Mouse (Mus musculus) forebrain, postnatal 0 days (tissue): Measurements from ENCODE around the gene Adgrl3. TPM values are rescaled to one million over a fixed set of nuclear protein-coding genes. Genes with fewer than 3 reads are reported as not detected.
A peak's percentile ranks its signal among the peaks of the same experiment; 100 is the strongest.

Experiments
- ATAC-seq: fragments of 200-750 bp; cut with Nextera tagmentation; 2 replicates; pipeline ENCODE4 v1.8.0; 2017; ENCODE audit warnings: mild to moderate bottlenecking, moderate library complexity
- DNase-seq: peaks from one replicate; pipeline ENCODE4 v3.0.0-alpha.2; 2015
- H3K27ac ChIP-seq: fragments of 300-500 bp; sonication (generic); 2 replicates; pipeline ENCODE4 v1.5.1; 2014; ENCODE audit warnings: low read depth, mild to moderate bottlenecking, antibody characterized with exemption, low read length, moderate library complexity, mixed read lengths
- H3K27me3 ChIP-seq: fragments of 300-500 bp; sonication (generic); 2 replicates; pipeline ENCODE4 v1.6.1; 2014; ENCODE audit warnings: mild to moderate bottlenecking, low read length, mixed read lengths; ENCODE audit not compliant: insufficient read depth
- H3K36me3 ChIP-seq: fragments of 300-500 bp; sonication (generic); 2 replicates; pipeline ENCODE4 v1.6.1; 2014; ENCODE audit warnings: mild to moderate bottlenecking, moderate library complexity; ENCODE audit not compliant: insufficient read depth
- H3K4me1 ChIP-seq: fragments of 300-500 bp; sonication (generic); 2 replicates; pipeline ENCODE4 v1.6.1; 2014; ENCODE audit warnings: antibody characterized with exemption; ENCODE audit not compliant: insufficient read depth
- H3K4me2 ChIP-seq: fragments of 300-500 bp; sonication (generic); 2 replicates; pipeline ENCODE4 v1.6.1; 2014; ENCODE audit warnings: low read depth, mild to moderate bottlenecking, moderate library complexity
- H3K4me3 ChIP-seq: fragments of 300-500 bp; sonication (generic); 2 replicates; pipeline ENCODE4 v1.5.1; 2014; ENCODE audit warnings: low read depth, low read length, mixed read lengths
- H3K9ac ChIP-seq: fragments of 300-500 bp; sonication (generic); 2 replicates; pipeline ENCODE4 v1.6.1; 2014; ENCODE audit warnings: mild to moderate bottlenecking
- H3K9me3 ChIP-seq: fragments of 300-500 bp; sonication (generic); 2 replicates; pipeline ENCODE4 v1.6.1; 2016; ENCODE audit warnings: low read length
- CTCF ChIP-seq: sonication (generic); IDR thresholded peaks from 2 replicates; pipeline ENCODE4 v1.5.1; 2016; ENCODE audit warnings: antibody characterized with exemption, control low read depth, low read depth
- WGBS: fragments of 180-500 bp; shearing (Covaris S2); extraction: QIAGEN DNeasy Blood & Tissue Kit; methylation state at CpG from one replicate; pipeline ENCODE4 v1.1.7; 2014; 5-methylcytosine and 5-hydroxymethylcytosine counted together
- polyA plus RNA-seq: library from polyadenylated mRNA; unstranded; fragments of >200 nt; fragmentation: Nextera tagmentation; extraction: Ambion mirVana; gene quantifications from 2 replicates; pipeline ENCODE4 v1.2.1, GENCODE M21; 2015
- total RNA-seq: library from RNA; depleted of rRNA; stranded (reverse); fragments of >200 nt; gene quantifications from 2 replicates; pipeline ENCODE4 v1.2.3, GENCODE M21; 2014

Adgrl3 gene
- total and polyA plus RNA-seq, 2 experiments from 2014 or later, result 39.2 to 174 TPM

DNA sequence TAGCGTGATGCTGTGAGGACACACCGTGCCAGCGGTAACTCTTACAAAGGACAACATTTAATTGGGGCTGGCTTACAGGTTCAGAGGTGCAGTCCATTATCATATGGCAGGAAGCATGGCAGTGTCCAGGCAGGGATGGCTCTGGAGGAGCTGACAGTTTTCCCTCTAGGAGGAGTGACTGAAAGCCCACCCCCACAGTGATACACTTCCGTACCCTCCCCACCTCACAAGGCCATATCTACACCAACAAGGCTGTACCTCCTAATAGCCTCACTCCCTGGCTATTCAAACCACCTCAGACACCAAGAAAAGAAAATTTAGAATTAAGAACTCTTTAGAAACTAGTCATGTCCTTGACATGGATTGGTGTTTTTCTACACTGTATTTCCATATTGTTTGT, 583.0 kb downstream of the Adgrl3 start:
- Histone ChIP-seq H3K4me2 (no peak overlapping the region), H3K27me3 (no peaks in the 10 kb centered on the region), H3K27ac (no peak overlapping the region), H3K4me1 (no peaks in the 10 kb centered on the region), H3K4me3 (no peak overlapping the region), H3K9me3 (no peaks in the 10 kb centered on the region), H3K36me3 (no peaks in the 10 kb centered on the region), H3K9ac (no peak overlapping the region)
- no peak for DNase-seq
- 44% methylated on average over 4 of the region's 4 CpGs for WGBS
- no peak for TF ChIP-seq CTCF
- ATAC-seq, result no peak

DNA sequence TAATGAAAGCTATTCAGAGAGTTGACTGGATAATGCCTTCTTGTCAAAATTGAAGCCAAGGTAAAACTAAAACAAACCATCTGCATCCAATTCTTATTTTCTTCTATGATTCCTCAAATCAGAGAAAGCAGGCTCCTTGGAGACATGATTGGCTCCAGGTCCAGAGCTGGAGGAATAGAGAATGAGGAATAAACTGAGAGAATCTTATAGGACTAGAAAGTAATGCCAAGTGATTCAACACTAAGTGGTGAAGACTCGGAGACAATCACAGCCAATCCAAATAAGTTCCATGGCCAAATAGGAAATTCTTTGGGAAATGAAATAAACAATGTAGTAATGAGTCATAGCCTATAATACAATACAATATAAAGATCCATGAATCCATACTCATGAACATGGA, 585.7 kb downstream of the Adgrl3 start:
- Histone ChIP-seq H3K27ac (no peak overlapping the region), H3K36me3 (no peaks in the 10 kb centered on the region)
- no peak for DNase-seq

DNA sequence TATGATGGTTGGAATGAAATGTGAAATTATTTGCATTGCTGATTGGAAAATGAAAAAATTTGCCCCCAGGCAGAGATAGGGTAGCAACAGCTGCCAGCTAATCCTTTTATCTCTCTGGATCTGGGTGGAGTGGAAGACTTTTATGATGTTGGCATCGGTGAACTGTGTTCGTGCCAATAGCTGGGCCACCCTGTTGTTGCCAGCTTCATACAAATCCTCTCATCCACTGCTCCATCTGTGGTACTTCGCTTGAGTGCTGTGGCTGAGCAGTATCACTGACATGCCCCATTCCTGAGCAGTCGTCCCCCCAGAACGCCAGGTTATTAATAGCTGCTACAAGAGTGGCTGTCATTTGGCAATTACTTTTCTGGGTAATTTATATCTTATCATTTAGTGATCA, 590.3 kb downstream of the Adgrl3 start:
- ATAC-seq (peak; percentile 53; the same call in 1 of the 2 replicates), DNase-seq (peak; percentile 22)
- no peak overlapping the region for H3K9ac ChIP-seq
- no peaks in the 10 kb centered on the region for H3K4me1 ChIP-seq
- WGBS, result 46% methylated on average over 5 of the region's 5 CpGs
- H3K4me2 ChIP-seq, result no peak overlapping the region
- no peak for TF ChIP-seq CTCF
- H3K9me3 ChIP-seq, result no peaks in the 10 kb centered on the region
- no peak overlapping the region for H3K4me3 ChIP-seq
- no peaks in the 10 kb centered on the region for H3K36me3 ChIP-seq
- no peak overlapping the region for H3K27ac ChIP-seq
- H3K27me3 ChIP-seq, result no peaks in the 10 kb centered on the region

More for the DNA sequence above, 585.7 kb downstream of the Adgrl3 start:
- Histone ChIP-seq H3K4me1 (no peaks in the 10 kb centered on the region), H3K4me2 (no peak overlapping the region), H3K9me3 (no peaks in the 10 kb centered on the region), H3K27me3 (no peaks in the 10 kb centered on the region), H3K9ac (no peak overlapping the region), H3K4me3 (no peak overlapping the region)
- no peak for ATAC-seq
- 79% methylated on average over 1 of the region's 1 CpGs for WGBS
- TF ChIP-seq CTCF, result no peak

DNA sequence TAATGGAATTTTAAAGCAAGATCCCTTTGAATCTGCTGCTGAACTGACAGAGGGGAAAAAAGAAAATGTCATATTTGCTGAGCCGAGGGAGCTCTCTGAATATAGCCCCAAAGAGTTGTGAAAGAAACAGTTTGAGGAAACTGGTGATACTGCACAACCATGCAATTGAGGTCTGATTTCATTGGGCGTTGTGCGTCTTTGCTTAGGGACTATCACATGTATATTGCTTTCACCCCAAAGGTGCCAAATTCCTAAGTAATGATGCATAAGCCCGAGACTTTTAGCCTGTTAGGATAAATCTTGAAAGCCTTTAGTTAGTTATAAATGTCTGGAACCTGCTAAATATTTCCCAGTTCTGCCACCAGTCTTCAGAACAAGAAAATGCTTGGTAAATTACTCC, 594.7 kb downstream of the Adgrl3 start:
- TF ChIP-seq CTCF, result no peak
- Histone ChIP-seq H3K4me2 (no peak overlapping the region), H3K27me3 (no peaks in the 10 kb centered on the region), H3K4me1 (no peaks in the 10 kb centered on the region), H3K27ac (no peak overlapping the region), H3K9ac (no peak overlapping the region), H3K9me3 (no peaks in the 10 kb centered on the region), H3K36me3 (no peaks in the 10 kb centered on the region), H3K4me3 (no peak overlapping the region)
- DNase-seq (no peak), ATAC-seq (no peak)
- 68% methylated on average over 4 of the region's 4 CpGs for WGBS

DNA sequence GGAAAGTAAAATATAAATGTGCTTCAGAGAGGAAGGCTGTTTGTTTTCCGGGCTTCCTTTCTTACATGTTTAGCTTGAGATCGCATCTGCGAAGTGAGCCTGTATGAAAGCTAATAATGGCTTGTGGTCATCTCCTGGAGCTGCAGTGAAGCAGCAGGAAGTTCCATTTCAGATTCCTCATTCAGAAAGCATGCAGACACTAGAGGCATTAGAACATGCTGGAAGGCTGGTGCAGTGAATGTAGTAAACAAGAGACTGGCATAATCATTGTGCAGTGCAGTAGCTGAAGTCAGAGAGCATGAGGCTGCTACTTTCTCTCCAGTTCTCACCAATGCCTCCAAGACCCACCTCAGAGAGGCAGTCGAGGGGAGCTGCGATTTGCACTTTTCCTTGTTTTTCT, 601.2 kb downstream of the Adgrl3 start:
- Histone ChIP-seq H3K4me2 (no peak overlapping the region), H3K36me3 (no peaks in the 10 kb centered on the region), H3K27me3 (no peaks in the 10 kb centered on the region), H3K9me3 (no peaks in the 10 kb centered on the region), H3K27ac (no peak overlapping the region), H3K9ac (no peak overlapping the region), H3K4me3 (no peak overlapping the region), H3K4me1 (no peaks in the 10 kb centered on the region)
- no peak for TF ChIP-seq CTCF
- DNase-seq (no peak), ATAC-seq (no peak)
- WGBS, result 82% methylated on average over 5 of the region's 5 CpGs

DNA sequence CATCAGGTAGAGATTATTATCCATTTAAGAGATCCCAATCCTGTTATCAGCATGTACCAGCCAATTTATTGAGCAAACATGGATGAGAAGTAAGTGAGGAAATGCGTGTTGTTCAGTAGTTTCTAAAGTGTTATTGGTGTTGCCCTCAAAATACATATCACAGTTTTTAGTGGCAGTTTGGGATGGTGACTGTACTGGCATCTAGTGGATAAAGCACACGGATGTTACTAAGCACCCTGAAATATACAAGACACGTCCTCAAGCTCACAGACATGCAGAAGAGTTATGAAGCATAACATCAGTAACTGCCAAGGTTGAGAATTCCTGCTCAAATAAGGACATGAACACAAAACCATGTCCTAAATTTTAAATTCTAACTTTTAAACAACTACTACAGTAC, 601.8 kb downstream of the Adgrl3 start:
- no peaks in the 10 kb centered on the region for H3K27me3 ChIP-seq
- TF ChIP-seq CTCF, result 0 out of 2 replicates have a peak, but pooled peaks have one; percentile 17
- no peak overlapping the region for H3K9ac ChIP-seq
- no peak overlapping the region for H3K4me2 ChIP-seq
- 75% methylated on average over 3 of the region's 3 CpGs for WGBS
- no peak for ATAC-seq
- H3K4me1 ChIP-seq, result no peaks in the 10 kb centered on the region
- no peak overlapping the region for H3K27ac ChIP-seq
- H3K4me3 ChIP-seq, result no peak overlapping the region
- DNase-seq, result no peak
- H3K36me3 ChIP-seq, result no peaks in the 10 kb centered on the region
- no peaks in the 10 kb centered on the region for H3K9me3 ChIP-seq

DNA sequence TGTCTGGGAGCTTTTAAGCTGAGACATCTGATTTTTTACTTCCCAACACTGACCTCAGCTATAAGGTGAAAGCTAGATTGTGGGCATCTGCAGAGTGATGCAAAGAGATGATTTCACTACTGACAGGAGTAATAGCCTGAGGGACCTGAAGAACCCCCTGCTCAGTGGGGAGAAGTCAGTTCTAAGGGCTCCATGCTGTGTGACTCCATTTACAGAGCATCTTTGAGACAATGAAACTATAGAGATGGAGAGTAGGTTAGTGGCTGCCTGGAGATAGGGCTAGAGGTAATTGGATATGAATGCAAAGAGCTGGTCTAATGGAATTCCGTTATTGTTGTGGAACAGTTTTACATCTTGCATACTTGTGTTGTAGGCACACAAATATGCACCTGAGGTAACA, 603.9 kb downstream of the Adgrl3 start:
- Histone ChIP-seq H3K4me2 (no peak overlapping the region), H3K9me3 (no peaks in the 10 kb centered on the region), H3K4me1 (no peaks in the 10 kb centered on the region), H3K4me3 (no peak overlapping the region), H3K36me3 (no peaks in the 10 kb centered on the region), H3K27ac (no peak overlapping the region), H3K27me3 (no peaks in the 10 kb centered on the region), H3K9ac (no peak overlapping the region)
- DNase-seq (no peak), ATAC-seq (no peak)
- TF ChIP-seq CTCF, result no peak
- WGBS, result 27% methylated on average over 1 of the region's 1 CpGs

DNA sequence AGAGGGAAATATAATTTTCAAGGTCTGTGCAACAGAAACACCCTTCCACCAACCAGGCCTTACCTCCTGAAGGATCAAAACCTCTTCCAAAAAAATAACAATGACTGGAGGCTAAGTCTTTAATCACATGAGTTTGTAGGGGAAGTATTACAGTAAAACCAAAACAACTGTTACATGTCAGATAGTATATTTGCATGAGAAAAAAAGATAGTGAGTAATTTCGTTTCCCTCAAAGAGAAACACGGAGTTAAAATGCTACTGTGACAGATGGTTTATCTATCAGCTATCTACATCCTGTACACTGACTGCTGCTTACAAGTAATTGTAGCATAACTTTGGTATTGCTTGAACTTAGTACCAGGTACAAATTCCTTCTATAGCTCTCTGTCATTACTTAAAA, 616.2 kb downstream of the Adgrl3 start:
- 53% methylated on average over 2 of the region's 2 CpGs for WGBS
- H3K27ac ChIP-seq, result no peak overlapping the region
- no peak overlapping the region for H3K4me2 ChIP-seq
- DNase-seq, result no peak
- H3K4me1 ChIP-seq, result no peaks in the 10 kb centered on the region
- no peak for ATAC-seq
- TF ChIP-seq CTCF, result no peak
- no peaks in the 10 kb centered on the region for H3K9me3 ChIP-seq
- H3K4me3 ChIP-seq, result no peak overlapping the region
- no peaks in the 10 kb centered on the region for H3K27me3 ChIP-seq
- H3K36me3 ChIP-seq, result no peaks in the 10 kb centered on the region
- H3K9ac ChIP-seq, result no peak overlapping the region
